Mouse (Mus musculus) small intestine, adult 2 months (tissue): ENCODE data around the gene Magi1.

Experiments used
- CTCF ChIP-seq: fragments of 200-500 bp; IDR thresholded peaks from 2 replicates; pipeline ENCODE4 v1.5.1; 2012; ENCODE audit warnings: low read depth, mild to moderate bottlenecking, control low read depth, inconsistent platforms, low read length, moderate library complexity, mixed read lengths; ENCODE audit not compliant: insufficient replicate concordance, insufficient read length; ENCODE audit errors: extremely low read depth
- POLR2A ChIP-seq: fragments of 200-500 bp; IDR thresholded peaks from 2 replicates; pipeline ENCODE4 v1.6.1; 2012; ENCODE audit warnings: low read depth, mild to moderate bottlenecking, control low read depth, inconsistent platforms, low read length, moderate library complexity

- TF ChIP-seq CTCF: no peak
- no peak for TF ChIP-seq POLR2A
Observed at GRCm38 (mm10) chr6:94134159-94134558, 149.6 kb downstream of the Magi1 start.
